Mouse (Mus musculus) cerebellum, postnatal 36 days (tissue): ENCODE measurements around the gene Pde8b.
A peak's percentile ranks its signal among the peaks of the same experiment; 100 is the strongest.

Experiments used
- DNase-seq, 2 experiments: peaks; one replicate each; pipeline ENCODE4 v3.0.0; 2021 to 2022; ENCODE audit warnings: mixed read lengths in 2 of 2

Gene Pde8b

GRCm38 (mm10) chr13:95249511-95250456 is at the start of gene Pde8b:
Pde8b (minus strand) TSS chr13:95250336.
- peak; percentile 4 to 6 for DNase-seq

GRCm38 (mm10) chr13:95291983-95292382 is 41.8 kb upstream of the Pde8b start:
- DNase-seq, result no peak

GRCm38 (mm10) chr13:95288027-95288426 is 37.9 kb upstream of the Pde8b start:
- no peak for DNase-seq

- peak; percentile 47 to 48 for DNase-seq
Measured at GRCm38 (mm10) chr13:95286989-95287388, 36.9 kb upstream of the Pde8b start.

- DNase-seq, result peak in 1 of 2 experiments; percentile 6
Measured at GRCm38 (mm10) chr13:95281740-95282673, 31.9 kb upstream of the Pde8b start.

GRCm38 (mm10) chr13:95278426-95279025 is 28.4 kb upstream of the Pde8b start:
- DNase-seq, result no peak

GRCm38 (mm10) chr13:95264691-95265090 is 14.6 kb upstream of the Pde8b start:
- no peak for DNase-seq

- no peak for DNase-seq
Measured at GRCm38 (mm10) chr13:95260886-95261789, 11.0 kb upstream of the Pde8b start.

GRCm38 (mm10) chr13:95260391-95260790 is 10.3 kb upstream of the Pde8b start:
- DNase-seq, result no peak

- no peak for DNase-seq
Measured at GRCm38 (mm10) chr13:95257083-95257482, 6.9 kb upstream of the Pde8b start.

- no peak for DNase-seq
Measured at GRCm38 (mm10) chr13:95255083-95255482, 4.9 kb upstream of the Pde8b start.

GRCm38 (mm10) chr13:95243026-95243425 is 7.1 kb downstream of the Pde8b start:
- no peak for DNase-seq

- no peak for DNase-seq
Measured at GRCm38 (mm10) chr13:95237488-95237887, 12.6 kb downstream of the Pde8b start.

- DNase-seq, result no peak
Measured at GRCm38 (mm10) chr13:95235261-95235660, 14.9 kb downstream of the Pde8b start.

- no peak for DNase-seq
Measured at GRCm38 (mm10) chr13:95231366-95232138, 18.6 kb downstream of the Pde8b start.

- DNase-seq, result no peak
Measured at GRCm38 (mm10) chr13:95230326-95230725, 19.8 kb downstream of the Pde8b start.

- no peak for DNase-seq
Measured at GRCm38 (mm10) chr13:95224491-95224890, 25.6 kb downstream of the Pde8b start.

- no peak for DNase-seq
Measured at GRCm38 (mm10) chr13:95223427-95223772, 26.7 kb downstream of the Pde8b start.

GRCm38 (mm10) chr13:95222569-95223426 is 27.3 kb downstream of the Pde8b start:
- peak; percentile 2 to 12 for DNase-seq
